Mouse (Mus musculus) ES-E14 (cell line): ENCODE data around the gene Gm3633. TPM values are rescaled to one million over a fixed set of nuclear protein-coding genes. Genes with fewer than 3 reads are reported as not detected.
"Not testable (repeated sequence)": the region's sequence is repeated elsewhere in the genome, so short reads cannot be mapped to it uniquely, and the experiment has no call there.

Experiments used
- DNase-seq: peaks from one replicate; pipeline ENCODE4 v3.0.0-alpha.2; 2013; ENCODE audit warnings: low read depth, low spot score
- H3K27ac ChIP-seq: 2 replicates; pipeline ENCODE4 v1.5.1; 2012; ENCODE audit warnings: low read depth, mild to moderate bottlenecking, low read length, moderate library complexity, mixed read lengths; ENCODE audit not compliant: poor library complexity, insufficient read depth, severe bottlenecking
- H3K36me3 ChIP-seq: 2 replicates; pipeline ENCODE4 v1.6.1; 2012; ENCODE audit warnings: mild to moderate bottlenecking, low read length, moderate library complexity, mixed read lengths; ENCODE audit not compliant: control insufficient read depth, poor library complexity, insufficient read depth, severe bottlenecking
- H3K4me1 ChIP-seq, 2 experiments: fragments of 150-350 bp in 1 of 2; sonication (generic) in 1 of 2; 2 replicates each; pipeline ENCODE4 v1.6.1; 2012; ENCODE audit warnings: low read length in 2 of 2, mild to moderate bottlenecking in 1 of 2, mixed read lengths in 1 of 2; ENCODE audit not compliant: control insufficient read depth in 2 of 2, insufficient read depth in 2 of 2, poor library complexity in 1 of 2
- H3K4me3 ChIP-seq, 2 experiments: fragments of 150-350 bp in 1 of 2; sonication (generic) in 1 of 2; 2 replicates each; pipeline ENCODE4 v1.5.1; 2012; ENCODE audit warnings: low read length in 2 of 2, low read depth in 1 of 2, mild to moderate bottlenecking in 1 of 2, mixed read lengths in 1 of 2; ENCODE audit not compliant: insufficient read depth in 1 of 2, poor library complexity in 1 of 2, severe bottlenecking in 1 of 2
- H3K9ac ChIP-seq: 2 replicates; pipeline ENCODE4 v1.6.1; 2012; ENCODE audit warnings: low read depth, mild to moderate bottlenecking, low read length, mixed read lengths; ENCODE audit not compliant: poor library complexity, insufficient read depth, severe bottlenecking
- H3K9me3 ChIP-seq: fragments of 150-350 bp; sonication (generic); 2 replicates; pipeline ENCODE4 v1.6.1; 2012; ENCODE audit warnings: low read depth, mild to moderate bottlenecking, low read length; ENCODE audit not compliant: control insufficient read depth, insufficient read depth
- in situ Hi-C, 2 experiments: fragments of 600-800 bp; cut with MboI; formaldehyde crosslinking; loops; one replicate each; pipeline ENCODE4 v1.15.1; 2025; ENCODE audit warnings: low sequenced_read_pairs in 2 of 2, inconsistent platforms in 1 of 2; ENCODE audit not compliant: unreplicated experiment in 2 of 2
- total RNA-seq: library from RNA; depleted of rRNA; stranded (reverse); fragments of 300-350 nt; gene quantifications from 2 replicates; pipeline ENCODE4 v1.2.3, GENCODE M21; 2012; rRNA removed

Gene Gm3633
- total RNA-seq, result not detected in 2 replicates

- H3K27ac ChIP-seq, H3K9me3 ChIP-seq, H3K9ac ChIP-seq, H3K4me1 ChIP-seq, DNase-seq, H3K36me3 ChIP-seq, H3K4me3 ChIP-seq, in situ Hi-C loops: not testable (repeated sequence)
These were observed at the start of gene Gm3633 for GRCm38 (mm10) chr14:42641817-42642216. Gene Gm3633, minus strand, starts transcription at chr14:42641917.

GRCm38 (mm10) chr14:42655638-42656037 is 13.9 kb upstream of the Gm3633 start, which contains the start of gene Gm10378:
Gene Gm10378, plus strand, starts transcription at chr14:42655938.
- H3K9me3 ChIP-seq, H3K4me3 ChIP-seq, H3K4me1 ChIP-seq, H3K9ac ChIP-seq, in situ Hi-C loops, H3K36me3 ChIP-seq, H3K27ac ChIP-seq, DNase-seq: not testable (repeated sequence)

GRCm38 (mm10) chr14:42599782-42600181 is 41.9 kb downstream of the Gm3633 start, which contains the start of gene Gm17124:
Gene Gm17124, minus strand, starts transcription at chr14:42599882.
- DNase-seq, H3K4me1 ChIP-seq, H3K36me3 ChIP-seq, H3K4me3 ChIP-seq, in situ Hi-C loops, H3K9me3 ChIP-seq, H3K27ac ChIP-seq, H3K9ac ChIP-seq: not testable (repeated sequence)

Other genes starting within 250 kb of the Gm3633 start
- gene Gm8005, start 202.2 kb downstream of the Gm3633 start, total RNA-seq, result not detected in 2 replicates
- gene Gm8011, start 178.0 kb downstream of the Gm3633 start, total RNA-seq, result not detected in 2 replicates
- not detected in 2 replicates for gene Gm8020, start 139.6 kb downstream of the Gm3633 start, total RNA-seq
- 0.18 TPM in 1 of 2 replicates, not detected in the other for gene Gm8024, start 117.6 kb downstream of the Gm3633 start, total RNA-seq
- gene Gm17124, start 42.0 kb downstream of the Gm3633 start, total RNA-seq, result not detected in 2 replicates
- not detected in 2 replicates for gene Gm10378, start 14.0 kb upstream of the Gm3633 start, total RNA-seq
- gene Gm3015, start 126.9 kb upstream of the Gm3633 start, total RNA-seq, result not detected in 2 replicates
- not detected in 2 replicates for gene Gm10377, start 156.1 kb upstream of the Gm3633 start, total RNA-seq
- not detected in 2 replicates for gene Gm21977, start 211.6 kb upstream of the Gm3633 start, total RNA-seq